Mouse (Mus musculus) granulocyte monocyte progenitor cell, adult 5-6 weeks (primary cell): ENCODE measurements at regions not wholly inside any gene's neighbourhood (a gene's known extent, or its start where the extent isn't known, plus 50 kb on each side); places are given as distances from the start of the nearest gene placed in this dataset.
A peak's percentile ranks its signal among the peaks of the same experiment; 100 is the strongest.

Experiments
- ATAC-seq: replicated peaks from 2 replicates; pipeline ENCODE4 v1.8.0; 2016; ENCODE audit warnings: mild to moderate bottlenecking, moderate TSS enrichment, inconsistent platforms; ENCODE audit not compliant: poor library complexity, severe bottlenecking

DNA sequence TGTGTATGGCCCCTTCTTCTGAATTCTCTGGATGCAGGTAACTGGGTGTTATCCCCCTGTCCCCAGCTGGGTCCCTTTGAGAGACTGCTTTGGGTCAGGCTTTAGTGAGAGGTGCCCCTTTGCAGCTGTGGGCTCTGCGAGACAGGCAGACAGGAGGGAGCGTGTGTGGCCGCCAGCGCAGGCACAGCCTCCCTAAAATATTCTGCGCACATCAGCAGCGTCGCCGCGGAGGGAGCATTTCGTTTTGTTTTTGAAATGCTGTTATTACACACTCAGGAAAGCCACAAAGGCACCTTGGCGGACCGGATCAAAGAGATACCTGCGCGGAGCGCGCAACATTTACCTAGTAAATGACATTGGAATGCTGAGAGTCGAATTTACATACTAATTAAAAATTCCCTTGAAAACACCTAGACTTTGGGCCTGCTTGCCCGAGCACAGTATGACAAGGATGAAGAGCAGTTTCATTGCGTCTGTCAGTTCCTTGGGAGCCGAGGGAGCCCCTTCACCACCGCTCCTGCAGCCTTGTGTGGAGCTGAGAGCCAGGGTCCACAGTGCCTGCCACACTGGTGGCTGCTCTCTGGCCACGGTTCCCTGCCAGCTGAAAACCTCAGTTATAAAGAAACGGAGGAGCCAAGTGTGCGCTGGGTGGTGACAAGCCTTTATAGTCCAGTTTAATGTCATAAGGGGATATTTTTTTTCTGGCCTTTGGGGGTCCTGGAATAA is 89.3 kb upstream of the Pmepa1 start:
- no peak for ATAC-seq

- no peak for ATAC-seq
These were observed 90.4 kb upstream of the Pmepa1 start for GRCm38 (mm10) chr2:173366734-173367133.

DNA sequence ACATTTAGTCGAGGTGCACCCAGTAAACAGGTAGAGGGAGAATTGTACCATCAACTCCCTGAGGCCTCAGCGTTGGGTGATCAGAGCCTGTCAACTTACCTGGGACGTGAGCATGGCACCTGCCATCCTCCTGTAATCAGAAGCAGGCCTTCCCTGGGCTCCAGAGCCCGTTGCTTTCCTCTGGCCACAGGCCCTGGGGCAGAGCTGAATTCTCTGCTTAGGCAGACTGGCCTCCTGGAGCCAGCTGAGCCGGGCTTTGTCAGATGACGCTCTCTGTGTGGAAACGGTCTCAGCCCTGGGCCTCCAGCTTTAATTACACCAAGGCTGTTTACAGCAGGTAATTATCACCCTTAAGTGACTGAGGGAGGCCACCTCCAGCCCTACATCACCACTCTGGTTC is 92.6 kb upstream of the Pmepa1 start:
- no peak for ATAC-seq

DNA sequence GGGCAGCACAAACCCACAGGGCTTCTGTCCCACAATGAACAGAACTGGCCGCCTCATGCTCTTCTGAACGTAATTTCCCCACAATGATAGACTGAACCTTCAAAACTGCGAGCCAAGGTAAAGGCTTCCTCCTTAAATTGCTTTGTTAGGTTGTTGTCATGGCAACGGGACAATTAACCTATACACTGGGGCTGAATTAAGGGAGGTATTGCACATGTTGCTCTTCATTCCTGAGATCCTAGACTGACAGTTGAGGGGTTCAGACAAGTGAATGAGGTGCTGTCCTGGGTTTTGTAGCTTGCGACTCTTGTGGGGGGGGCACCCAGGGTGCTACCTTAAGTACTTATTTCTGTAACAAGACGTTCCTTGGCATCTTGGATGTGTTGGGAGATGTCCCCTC is 100.6 kb upstream of the Pmepa1 start:
- ATAC-seq: 0 out of 2 replicates have a peak, but pooled peaks have one; percentile 2

DNA sequence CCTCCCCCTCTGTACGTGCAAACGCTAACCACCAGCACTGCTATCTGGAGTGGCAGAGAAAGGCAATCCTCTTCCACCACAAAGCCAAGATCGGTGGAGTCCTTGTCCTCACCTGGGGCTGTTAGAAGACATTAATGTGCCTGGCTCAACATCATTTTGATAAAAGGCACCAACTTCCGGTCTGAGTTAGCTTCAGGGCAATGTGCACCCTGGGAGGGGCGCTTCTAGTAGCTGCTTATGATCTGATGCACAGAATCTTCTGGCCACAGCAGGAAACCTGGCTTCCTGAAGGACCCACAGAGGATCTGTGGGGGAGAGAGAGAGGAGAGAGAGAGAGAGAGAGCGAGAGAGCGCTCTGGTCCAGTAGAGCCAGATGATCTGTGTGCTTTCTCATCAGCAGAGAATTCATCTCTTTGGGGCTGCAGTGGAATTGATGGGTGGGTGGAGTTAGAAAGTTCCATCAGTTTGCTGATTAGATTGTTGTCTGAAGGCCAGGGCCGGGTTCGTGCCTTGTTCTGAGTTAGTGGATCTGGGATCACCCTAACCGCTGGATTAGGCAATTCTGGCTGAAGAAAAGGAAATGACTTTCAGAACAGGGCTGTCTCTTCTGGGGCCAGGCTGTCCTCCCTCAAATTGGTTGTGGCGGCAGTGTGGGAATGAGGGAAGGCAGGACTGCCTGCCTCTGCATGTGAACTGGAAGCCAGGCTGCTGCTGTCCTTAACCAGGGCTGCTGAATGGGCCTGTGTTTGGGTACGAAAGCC is 101.3 kb upstream of the Pmepa1 start:
- peak; percentile 89 for ATAC-seq

GRCm38 (mm10) chr2:173379736-173380135 is 103.4 kb upstream of the Pmepa1 start:
- ATAC-seq: no peak

DNA sequence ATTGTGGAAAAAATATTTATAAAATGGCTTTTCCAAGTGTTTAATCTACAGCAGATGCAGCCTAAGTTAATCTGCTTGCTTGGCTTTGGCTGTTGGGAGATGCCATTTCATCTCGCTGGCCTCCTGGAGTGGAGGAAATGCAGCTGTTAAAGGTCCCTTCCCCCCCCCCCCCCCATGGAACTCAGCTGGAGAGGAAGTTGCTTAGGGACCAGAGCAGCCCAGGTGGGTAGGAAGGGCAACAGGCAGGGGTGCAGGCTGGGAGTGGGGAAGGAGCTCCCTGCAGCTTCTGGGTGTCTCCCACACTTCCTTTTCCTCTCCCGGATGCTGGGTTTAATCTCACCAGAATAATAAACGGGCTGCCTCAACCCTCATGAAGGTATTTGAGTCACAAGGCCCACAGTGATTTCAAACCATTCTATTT is 104.0 kb upstream of the Pmepa1 start:
- ATAC-seq: peak; percentile 33

DNA sequence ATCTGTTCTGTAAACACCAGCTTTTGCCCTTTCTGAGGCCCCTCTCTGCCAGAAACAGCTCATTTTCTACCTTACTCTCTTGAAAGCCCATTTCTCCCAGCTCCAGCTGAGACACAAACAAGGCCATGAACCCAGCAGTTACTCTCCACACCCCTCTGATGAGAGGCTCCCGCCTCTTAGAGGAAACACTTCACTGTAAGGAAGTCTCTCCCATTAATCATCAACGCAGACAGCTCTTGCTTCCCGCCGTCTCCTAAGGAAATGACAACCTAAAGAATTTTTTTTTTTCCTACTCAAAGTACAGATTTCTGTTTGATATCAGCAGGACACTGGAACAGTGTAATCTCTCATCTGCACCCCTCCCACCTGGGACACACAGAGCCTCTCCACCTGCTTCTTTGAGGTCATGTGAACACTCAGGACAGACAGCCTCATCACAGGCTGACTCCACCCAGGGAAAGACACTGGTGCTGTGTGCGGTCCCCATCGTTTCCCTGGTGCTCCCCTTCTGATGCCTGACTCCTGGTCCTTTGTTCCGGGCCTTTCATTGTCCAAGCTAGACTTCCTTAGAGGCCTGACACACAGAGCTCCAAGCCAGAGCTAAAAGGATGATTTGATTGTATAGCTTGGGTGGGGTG is 106.0 kb upstream of the Pmepa1 start:
- no peak for ATAC-seq

DNA sequence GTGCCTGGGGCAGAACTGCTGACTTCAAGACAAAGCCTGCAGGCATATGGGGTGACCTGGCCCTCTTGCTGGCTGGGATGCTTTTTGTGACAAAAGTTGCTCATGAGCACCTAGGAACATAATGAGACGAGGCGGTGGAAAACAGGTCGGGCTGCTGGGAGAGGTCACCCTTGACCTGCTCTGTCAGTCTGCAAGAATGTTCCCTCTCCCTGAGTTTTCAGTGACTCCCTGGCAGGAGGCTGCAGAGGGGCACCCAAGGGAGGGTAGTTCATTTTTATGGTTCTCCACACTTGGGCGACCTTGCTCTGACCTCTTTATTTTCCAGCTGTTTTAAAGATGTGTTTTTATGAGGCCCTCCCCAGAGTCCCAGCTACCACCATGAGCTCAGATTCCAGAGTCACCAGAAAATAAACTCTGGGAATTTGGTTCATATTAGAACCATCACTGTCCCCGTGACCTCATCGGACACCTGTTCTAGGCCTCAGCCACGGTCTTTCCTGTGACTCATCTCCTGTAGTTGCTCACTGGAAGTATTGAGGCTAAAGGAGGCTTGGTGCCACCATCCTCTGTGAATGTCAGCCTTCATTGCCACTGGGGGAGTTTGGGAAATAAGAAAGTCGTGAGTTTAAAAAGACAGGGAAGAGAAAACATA is 108.7 kb upstream of the Pmepa1 start:
- ATAC-seq: no peak

DNA sequence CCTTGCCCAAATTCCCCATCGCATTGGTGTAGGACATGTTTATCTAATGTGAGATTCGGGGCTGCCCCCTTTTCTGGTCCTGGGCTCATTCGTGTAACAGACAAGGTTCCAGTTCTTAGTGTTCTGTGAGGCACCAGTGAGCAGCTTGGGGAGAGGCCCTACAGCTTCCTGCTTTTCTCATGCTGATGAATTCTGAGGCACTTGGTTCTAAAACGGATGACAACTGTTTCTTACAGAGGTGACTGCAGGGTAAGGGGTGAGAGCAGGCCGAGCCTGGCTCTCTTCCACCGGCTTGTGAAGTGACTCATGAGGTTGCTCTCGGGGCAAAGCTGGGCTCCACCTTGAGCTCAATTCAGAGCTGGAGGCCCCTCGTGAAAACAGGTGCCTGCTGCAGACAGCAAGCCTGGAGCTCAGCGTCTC is 109.4 kb upstream of the Pmepa1 start:
- ATAC-seq: no peak

DNA sequence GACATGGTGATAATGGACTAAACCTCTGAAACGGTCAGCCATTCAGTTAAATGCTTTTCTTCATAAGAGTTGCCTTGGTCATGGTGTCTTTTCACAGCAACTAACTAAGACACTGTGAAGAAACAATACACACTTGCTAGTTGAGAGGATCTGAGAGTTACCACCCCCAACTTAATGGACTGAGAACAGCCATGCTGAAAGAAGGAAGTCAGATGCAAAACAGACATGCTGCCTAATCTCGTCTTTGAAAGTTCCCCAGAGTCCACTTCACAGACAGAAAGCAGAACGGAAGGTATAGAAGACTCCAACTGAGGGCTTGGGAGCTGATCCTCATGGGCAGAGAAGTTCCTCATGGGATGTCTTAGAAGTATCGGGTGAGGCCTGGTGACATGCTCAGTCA is 111.8 kb upstream of the Pmepa1 start:
- peak; percentile 69 for ATAC-seq

- no peak for ATAC-seq
These were observed 116.4 kb upstream of the Pmepa1 start for GRCm38 (mm10) chr2:173392557-173393323.

DNA sequence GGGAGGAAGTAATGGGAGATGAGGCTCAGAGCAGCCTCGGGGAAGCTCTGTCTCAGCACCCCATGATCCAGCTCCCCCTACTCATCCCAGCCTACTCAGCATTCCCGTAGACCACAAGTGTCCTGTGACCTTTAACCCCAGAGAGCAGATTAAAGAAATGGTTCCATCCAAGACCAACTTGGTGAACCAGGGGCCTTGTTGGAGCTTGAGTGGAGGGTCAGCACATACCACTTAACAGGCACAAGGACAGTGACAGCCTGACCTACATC is 116.9 kb upstream of the Pmepa1 start:
- ATAC-seq: no peak

DNA sequence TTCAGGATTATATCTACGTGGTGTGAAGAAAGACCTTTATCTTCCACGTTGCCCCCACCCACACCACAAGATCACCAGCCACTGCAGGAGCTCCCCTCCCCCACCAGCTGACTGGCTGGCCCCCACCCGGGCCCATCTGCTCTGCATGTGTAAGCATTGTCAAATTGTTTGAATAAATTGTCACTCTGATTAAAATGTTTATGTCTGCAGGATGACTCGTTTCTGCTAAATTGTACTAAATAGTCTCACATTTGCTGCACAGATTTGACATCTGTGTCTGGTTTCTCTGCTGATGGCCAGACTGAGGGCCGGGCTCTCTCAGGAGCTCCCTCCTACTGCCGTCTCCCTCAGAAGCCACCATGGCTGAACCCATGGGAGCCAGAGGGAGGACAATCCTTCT is 119.2 kb upstream of the Pmepa1 start:
- no peak for ATAC-seq

DNA sequence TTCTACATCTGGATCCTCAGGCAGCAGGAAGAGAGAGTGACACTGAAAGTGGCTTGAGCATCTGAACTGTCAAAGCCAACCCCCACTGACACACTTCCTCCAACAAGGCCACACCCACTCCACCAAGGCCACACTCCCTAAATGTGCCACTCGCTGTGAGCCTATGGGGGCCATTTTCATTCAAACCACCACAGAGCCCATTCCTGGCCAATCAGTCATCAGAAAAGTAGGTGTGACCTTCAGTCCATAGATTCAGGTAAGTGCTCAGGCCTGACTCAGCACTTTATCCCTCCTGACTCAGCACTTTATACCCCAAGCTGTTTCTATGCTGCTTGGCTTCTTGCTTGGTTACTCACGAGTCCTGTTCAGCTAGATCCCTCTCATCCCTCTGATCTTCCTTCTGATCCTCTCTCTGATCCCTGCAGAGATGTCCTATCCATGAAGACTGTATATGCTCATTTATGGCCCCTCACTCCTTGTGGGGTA is 121.6 kb upstream of the Pmepa1 start:
- no peak for ATAC-seq

DNA sequence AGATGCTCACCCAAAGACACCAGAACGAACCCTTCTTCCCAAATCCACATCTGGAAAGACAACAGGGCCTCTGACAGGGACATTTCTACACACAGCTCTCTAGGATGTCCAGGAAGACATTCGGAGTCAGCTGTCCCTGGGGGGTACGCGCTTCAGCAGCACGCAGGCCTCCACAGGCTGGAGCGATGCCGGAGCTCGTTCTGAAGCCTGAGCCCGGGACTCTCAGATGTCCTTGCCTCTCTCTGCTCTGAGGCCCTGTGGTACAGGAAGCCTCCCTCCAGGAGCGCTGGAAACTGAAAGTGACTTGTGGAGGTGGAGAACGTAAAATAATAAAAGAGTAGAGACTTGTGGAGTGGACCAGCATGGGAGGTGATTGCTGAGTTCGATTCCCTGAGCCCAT is 116.8 kb upstream of the 1700021F07Rik start:
- ATAC-seq: no peak

- ATAC-seq: no peak
These were observed 115.9 kb upstream of the 1700021F07Rik start for GRCm38 (mm10) chr2:173406344-173407094.

DNA sequence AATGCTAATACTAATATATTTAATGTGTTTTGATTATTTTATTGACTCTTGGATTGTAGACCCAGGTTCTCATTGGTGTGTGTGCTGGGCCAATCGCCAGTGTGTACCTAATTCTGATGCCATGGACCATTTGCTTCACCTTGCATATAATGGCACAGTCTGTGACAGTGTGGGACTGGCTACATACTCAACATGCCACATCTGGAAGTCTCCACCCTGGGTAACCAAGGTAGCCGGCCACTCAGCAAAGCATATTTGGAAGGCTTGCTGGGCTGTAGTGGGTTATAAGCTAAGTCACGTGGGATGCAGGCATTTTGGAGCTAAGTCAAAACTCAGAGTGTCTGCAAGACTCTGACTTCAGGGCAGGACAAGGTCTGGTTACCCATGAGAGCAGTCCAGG is 115.3 kb upstream of the 1700021F07Rik start:
- no peak for ATAC-seq

DNA sequence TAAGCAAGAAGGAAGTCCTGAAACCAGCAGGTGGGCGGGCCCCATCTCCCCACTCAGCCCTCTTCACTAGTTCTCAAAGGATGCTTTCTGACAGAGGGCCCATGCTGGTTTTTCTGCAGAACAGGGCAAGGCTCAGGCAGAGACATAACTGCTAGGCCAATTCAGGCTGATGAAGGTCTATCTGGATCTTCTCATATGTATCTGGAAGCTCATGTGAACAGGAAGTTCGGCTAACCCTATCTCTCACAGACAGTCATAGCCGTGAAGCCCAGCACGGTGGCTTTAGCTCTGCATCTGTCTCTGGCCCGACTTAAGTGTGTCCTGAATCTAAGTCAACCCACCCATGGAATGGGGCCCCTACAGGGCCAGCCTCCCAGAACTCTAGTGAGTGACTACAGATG is 113.7 kb upstream of the 1700021F07Rik start:
- peak; percentile 20; the same call in 1 of the 2 replicates for ATAC-seq

DNA sequence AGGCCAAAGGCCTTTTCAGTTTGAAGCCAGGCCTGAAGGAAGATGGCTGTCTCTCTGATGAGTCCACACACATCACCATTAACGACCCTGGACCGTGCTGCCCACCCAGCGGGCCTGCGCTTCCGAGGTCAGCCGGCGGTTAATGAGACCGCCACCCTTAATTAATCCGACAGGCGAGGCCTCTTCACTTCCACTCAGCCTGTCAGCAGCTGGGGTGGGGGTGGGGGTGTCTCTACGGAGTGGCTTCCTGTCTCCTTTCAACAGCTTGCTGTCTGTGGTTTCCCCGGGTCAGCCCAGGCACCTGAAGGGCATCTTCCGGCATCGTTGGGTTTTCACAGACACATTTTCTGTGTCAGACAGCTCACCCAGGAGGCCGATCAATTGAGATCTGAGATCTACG is 113.0 kb upstream of the 1700021F07Rik start:
- ATAC-seq: peak; percentile 72
